Mouse (Mus musculus) G1E (cell line): Measurements from ENCODE around the gene Egfl7.

Experiments used
- CTCF ChIP-seq: IDR thresholded peaks from 2 replicates; pipeline ENCODE4 v1.5.1; 2012; ENCODE audit warnings: low read depth, low read length, inconsistent platforms, mixed read lengths
- GATA1 ChIP-seq: IDR thresholded peaks from 2 replicates; pipeline ENCODE4 v1.6.1; 2012; ENCODE audit warnings: borderline replicate concordance, low read length, inconsistent platforms, mixed read lengths
- POLR2AphosphoS5 ChIP-seq: IDR thresholded peaks from 2 replicates; pipeline ENCODE4 v1.6.1; 2012; ENCODE audit warnings: low read depth, low read length, inconsistent platforms; ENCODE audit not compliant: insufficient replicate concordance
- TAL1 ChIP-seq: conservative IDR thresholded peaks from 2 replicates; pipeline ENCODE4 v1.6.1; 2012; ENCODE audit warnings: low read depth, low read length, inconsistent platforms, mixed read lengths

GRCm38 (mm10) chr2:26611896-26612295 is 32.1 kb downstream of the Egfl7 start:
- TF ChIP-seq CTCF (no peak), GATA1 (no peak), POLR2AphosphoS5 (no peak), TAL1 (no peak)
